Mouse (Mus musculus) cerebellum, postnatal 25 days (tissue): ENCODE data around the gene Ctrb1.

ENCODE experiments used
- DNase-seq, 2 experiments: peaks; one replicate each; pipeline ENCODE4 v3.0.0; 2021; ENCODE audit warnings: mixed read lengths in 2 of 2

Ctrb1 gene

GRCm38 (mm10) chr8:111690960-111691445, at the start of gene Ctrb1:
TSS of gene Ctrb1 (minus strand) at chr8:111691010.
- DNase-seq, result no peak

- DNase-seq, result peak; percentile 41 to 46
These were observed 49.5 kb upstream of the Ctrb1 start for GRCm38 (mm10) chr8:111740301-111740711.

GRCm38 (mm10) chr8:111739604-111740003, 48.8 kb upstream of the Ctrb1 start:
- peak in 1 of 2 experiments; percentile 37 for DNase-seq

- no peak for DNase-seq
These were observed 48.1 kb upstream of the Ctrb1 start for GRCm38 (mm10) chr8:111738867-111739266.

- DNase-seq, result peak; percentile 72 to 76
These were observed 45.5 kb upstream of the Ctrb1 start for GRCm38 (mm10) chr8:111736321-111736720.

GRCm38 (mm10) chr8:111735791-111736190, 45.0 kb upstream of the Ctrb1 start:
- DNase-seq, result peak in 1 of 2 experiments; percentile 45

GRCm38 (mm10) chr8:111735335-111735761, 44.5 kb upstream of the Ctrb1 start:
- peak; percentile 37 to 42 for DNase-seq

GRCm38 (mm10) chr8:111734244-111734960, 43.6 kb upstream of the Ctrb1 start:
- peak; percentile 34 to 35 for DNase-seq

- DNase-seq, result no peak
These were observed 42.9 kb upstream of the Ctrb1 start for GRCm38 (mm10) chr8:111733581-111734243.

- peak in 1 of 2 experiments; percentile 29 for DNase-seq
These were observed 41.7 kb upstream of the Ctrb1 start for GRCm38 (mm10) chr8:111732406-111733085.

GRCm38 (mm10) chr8:111732004-111732403, 41.2 kb upstream of the Ctrb1 start:
- DNase-seq, result peak; percentile 94 to 97

- peak; percentile 66 to 70 for DNase-seq
These were observed 40.6 kb upstream of the Ctrb1 start for GRCm38 (mm10) chr8:111731231-111731977.

GRCm38 (mm10) chr8:111729233-111730170, 38.7 kb upstream of the Ctrb1 start:
- peak; percentile 33 to 34 for DNase-seq

- DNase-seq, result peak; percentile 22
These were observed 37.7 kb upstream of the Ctrb1 start for GRCm38 (mm10) chr8:111728481-111728880.

GRCm38 (mm10) chr8:111727553-111727952, 36.7 kb upstream of the Ctrb1 start:
- DNase-seq, result peak; percentile 2 to 11

GRCm38 (mm10) chr8:111726102-111726900, 35.5 kb upstream of the Ctrb1 start:
- DNase-seq, result peak; percentile 68 to 77

- peak in 1 of 2 experiments; percentile 10 for DNase-seq
These were observed 34.5 kb upstream of the Ctrb1 start for GRCm38 (mm10) chr8:111725341-111725740.

- peak; percentile 11 to 20 for DNase-seq
These were observed 29.3 kb upstream of the Ctrb1 start for GRCm38 (mm10) chr8:111720115-111720544.

- peak; percentile 11 to 18 for DNase-seq
These were observed 28.1 kb upstream of the Ctrb1 start for GRCm38 (mm10) chr8:111718937-111719336.

- DNase-seq, result peak; percentile 58 to 65
These were observed 27.1 kb upstream of the Ctrb1 start for GRCm38 (mm10) chr8:111717866-111718265.

- DNase-seq, result no peak
These were observed 26.6 kb upstream of the Ctrb1 start for GRCm38 (mm10) chr8:111717488-111717792.
